Mouse (Mus musculus) midbrain, embryonic 15.5 days (tissue): ENCODE data around the gene Orai3. TPM values are rescaled to one million over a fixed set of nuclear protein-coding genes. Genes with fewer than 3 reads are reported as not detected.
A peak's percentile ranks its signal among the peaks of the same experiment; 100 is the strongest.
"Not testable (repeated sequence)": the region's sequence is repeated elsewhere in the genome, so short reads cannot be mapped to it uniquely, and the experiment has no call there.

ENCODE experiments used
- ATAC-seq: fragments of 200-750 bp; cut with Nextera tagmentation; replicated peaks from 2 replicates; pipeline ENCODE4 v1.8.0; 2017; ENCODE audit warnings: moderate TSS enrichment
- H3K27ac ChIP-seq: fragments of 300-500 bp; sonication (generic); 2 replicates; pipeline ENCODE4 v1.5.1; 2015; ENCODE audit warnings: mild to moderate bottlenecking, inconsistent platforms
- H3K27me3 ChIP-seq: fragments of 300-500 bp; sonication (generic); replicated peaks from 2 replicates; pipeline ENCODE4 v1.6.1; 2015; ENCODE audit warnings: inconsistent platforms
- H3K36me3 ChIP-seq: fragments of 300-500 bp; sonication (generic); replicated peaks from 2 replicates; pipeline ENCODE4 v1.6.1; 2015; ENCODE audit warnings: inconsistent platforms
- H3K4me1 ChIP-seq: fragments of 300-500 bp; sonication (generic); 2 replicates; pipeline ENCODE4 v1.6.1; 2015; ENCODE audit warnings: inconsistent platforms
- H3K4me2 ChIP-seq: fragments of 300-500 bp; sonication (generic); 2 replicates; pipeline ENCODE4 v1.6.1; 2015; ENCODE audit warnings: inconsistent platforms, mild to moderate bottlenecking, moderate library complexity
- H3K4me3 ChIP-seq: fragments of 300-500 bp; sonication (generic); 2 replicates; pipeline ENCODE4 v1.5.1; 2015; ENCODE audit warnings: mild to moderate bottlenecking, inconsistent platforms
- H3K9ac ChIP-seq: fragments of 300-500 bp; sonication (generic); 2 replicates; pipeline ENCODE4 v1.6.1; 2015; ENCODE audit warnings: mild to moderate bottlenecking, inconsistent platforms
- H3K9me3 ChIP-seq: fragments of 300-500 bp; sonication (generic); 2 replicates; pipeline ENCODE4 v1.6.1; 2016; ENCODE audit warnings: inconsistent platforms
- WGBS: fragments of 180-500 bp; shearing (Covaris S2); methylation state at CpG from one replicate; pipeline ENCODE4 v1.1.7; 2015; ENCODE audit warnings: mixed read lengths; 5-methylcytosine and 5-hydroxymethylcytosine counted together
- polyA plus RNA-seq: library from polyadenylated mRNA; unstranded; fragments of >200 nt; fragmentation: Nextera tagmentation; extraction: Ambion mirVana; gene quantifications from 2 replicates; pipeline ENCODE4 v1.2.1, GENCODE M21; 2015

Orai3 gene
- polyA plus RNA-seq, 1 experiment from 2014 or later = 8.1 TPM

DNA sequence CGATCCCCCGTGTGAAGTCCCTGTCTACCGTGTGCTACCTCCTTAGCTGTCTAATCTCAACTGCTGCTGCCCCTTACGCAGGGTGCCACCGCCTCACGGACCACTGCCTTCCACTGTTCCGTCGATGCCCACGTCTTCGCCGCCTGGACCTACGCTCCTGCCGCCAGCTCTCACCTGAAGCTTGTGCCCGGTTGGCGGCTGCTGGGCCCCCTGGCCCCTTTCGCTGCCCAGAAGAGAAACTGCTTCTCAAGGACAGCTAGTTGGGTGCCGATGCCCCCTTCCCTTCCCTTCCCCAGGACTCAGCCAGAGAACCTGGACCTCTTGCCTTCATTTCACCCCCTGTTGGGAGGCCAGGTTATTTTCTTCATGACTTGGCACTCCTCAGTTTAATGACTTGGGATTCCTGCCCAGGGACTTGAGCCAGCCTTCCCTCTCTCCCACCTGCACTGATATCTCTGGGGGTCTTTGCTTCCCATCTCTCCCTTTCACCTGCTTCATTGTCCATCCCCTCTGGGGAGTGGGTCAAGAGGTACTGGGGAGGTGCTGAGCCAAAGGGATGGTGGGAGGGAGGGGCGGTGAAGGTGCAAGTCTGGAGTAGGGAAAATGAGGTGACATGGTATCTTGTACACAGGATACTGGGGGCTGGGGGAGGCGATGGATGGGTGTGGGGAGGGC is 1.8 kb upstream of the Orai3 start:
- no peak overlapping the region for H3K27ac ChIP-seq

DNA sequence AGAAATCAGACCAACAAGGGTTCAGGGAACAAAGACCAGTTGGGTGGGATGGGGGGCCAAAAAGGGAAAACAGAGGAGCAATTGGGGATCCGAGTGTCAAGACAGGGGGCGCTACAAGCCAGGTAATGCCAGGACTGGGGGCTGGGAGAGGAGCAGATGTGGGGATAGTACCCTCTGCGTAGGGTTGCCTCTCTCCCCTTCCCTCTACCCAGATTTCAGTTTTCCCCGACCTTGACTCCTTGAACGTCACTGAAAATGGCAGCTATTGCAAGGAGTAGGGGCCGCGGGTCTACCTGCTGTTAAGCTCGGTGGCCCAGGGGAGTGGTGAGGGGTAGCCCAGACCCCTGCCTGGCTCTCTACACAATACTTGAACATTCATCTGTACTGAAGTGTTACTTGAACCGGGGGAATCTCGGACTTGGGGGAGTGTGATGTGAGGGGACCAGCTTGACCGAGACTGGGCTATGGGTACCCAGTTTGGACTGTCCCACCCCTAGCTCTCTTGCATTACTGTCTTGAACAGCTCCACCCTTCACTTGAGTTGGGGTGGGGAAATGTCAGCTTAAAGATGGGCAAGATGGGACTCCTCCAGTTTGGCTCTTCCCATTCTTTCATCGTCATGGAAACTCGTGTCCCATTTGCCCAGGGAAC is 1.1 kb upstream of the Orai3 start:
- Histone ChIP-seq H3K4me2 (peak overlapping the region; percentile 68; the same call in 1 of the 2 replicates), H3K27me3 (no peaks in the 10 kb centered on the region), H3K9ac (no peak overlapping the region), H3K4me1 (peaks cover 29% of the 10 kb centered on the region), H3K4me3 (peak overlapping the region; percentile 39; the same call in 1 of the 2 replicates), H3K9me3 (no peaks in the 10 kb centered on the region), H3K27ac (peak overlapping the region; percentile 27; the same call in 1 of the 2 replicates), H3K36me3 (peaks cover 44% of the 10 kb centered on the region)
- WGBS = 43% methylated on average over 13 of the region's 13 CpGs
- no peak; the same call in 1 of the 2 replicates for ATAC-seq

More for the DNA sequence above, 1.8 kb upstream of the Orai3 start:
- Histone ChIP-seq H3K27me3 (no peaks in the 10 kb centered on the region), H3K9me3 (no peaks in the 10 kb centered on the region), H3K9ac (no peak overlapping the region), H3K36me3 (peaks cover 48% of the 10 kb centered on the region), H3K4me1 (peaks cover 29% of the 10 kb centered on the region), H3K4me3 (no peak overlapping the region), H3K4me2 (no peak overlapping the region)
- 95% methylated on average over 19 of the region's 19 CpGs for WGBS
- 0 out of 2 replicates have a peak, but pooled peaks have one; percentile 4 for ATAC-seq

DNA sequence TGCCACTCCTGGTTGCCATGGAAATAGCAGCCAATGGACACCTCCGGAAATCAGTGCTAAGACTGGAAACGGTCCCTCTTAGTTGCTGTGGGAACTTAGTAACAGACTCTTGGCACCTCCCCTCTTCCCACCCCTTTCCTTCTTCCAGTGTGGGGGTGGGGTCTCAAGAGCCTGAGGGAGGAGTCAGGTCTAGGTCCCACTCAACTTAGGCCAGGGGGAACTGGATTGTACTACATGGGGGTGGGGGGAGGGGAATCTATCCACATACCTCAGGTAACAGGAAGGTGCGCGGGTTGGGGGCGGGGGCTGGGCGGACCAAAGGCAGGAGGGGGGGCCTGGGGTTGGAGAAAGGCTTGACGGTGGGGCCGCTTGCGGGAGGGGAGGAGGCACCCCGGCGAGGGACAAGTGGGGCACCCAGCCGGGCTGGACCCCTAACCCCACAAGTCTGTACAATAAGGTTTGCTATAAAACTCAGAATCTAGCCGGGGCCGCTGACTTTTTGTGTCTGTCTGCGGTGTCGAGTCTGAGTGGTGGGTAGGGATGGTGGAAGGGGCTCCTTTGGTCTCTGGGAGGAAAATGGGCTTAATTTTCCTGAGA is 520 bp upstream of the Orai3 start:
- Histone ChIP-seq H3K9me3 (no peaks in the 10 kb centered on the region), H3K27me3 (no peaks in the 10 kb centered on the region), H3K36me3 (peaks cover 38% of the 10 kb centered on the region), H3K4me2 (peak overlapping the region; percentile 68), H3K9ac (no peak overlapping the region), H3K4me1 (peaks cover 29% of the 10 kb centered on the region), H3K27ac (peak overlapping the region; percentile 57), H3K4me3 (peak overlapping the region; percentile 39)
- WGBS = 3% methylated on average over 16 of the region's 16 CpGs
- ATAC-seq = peak; percentile 88

DNA sequence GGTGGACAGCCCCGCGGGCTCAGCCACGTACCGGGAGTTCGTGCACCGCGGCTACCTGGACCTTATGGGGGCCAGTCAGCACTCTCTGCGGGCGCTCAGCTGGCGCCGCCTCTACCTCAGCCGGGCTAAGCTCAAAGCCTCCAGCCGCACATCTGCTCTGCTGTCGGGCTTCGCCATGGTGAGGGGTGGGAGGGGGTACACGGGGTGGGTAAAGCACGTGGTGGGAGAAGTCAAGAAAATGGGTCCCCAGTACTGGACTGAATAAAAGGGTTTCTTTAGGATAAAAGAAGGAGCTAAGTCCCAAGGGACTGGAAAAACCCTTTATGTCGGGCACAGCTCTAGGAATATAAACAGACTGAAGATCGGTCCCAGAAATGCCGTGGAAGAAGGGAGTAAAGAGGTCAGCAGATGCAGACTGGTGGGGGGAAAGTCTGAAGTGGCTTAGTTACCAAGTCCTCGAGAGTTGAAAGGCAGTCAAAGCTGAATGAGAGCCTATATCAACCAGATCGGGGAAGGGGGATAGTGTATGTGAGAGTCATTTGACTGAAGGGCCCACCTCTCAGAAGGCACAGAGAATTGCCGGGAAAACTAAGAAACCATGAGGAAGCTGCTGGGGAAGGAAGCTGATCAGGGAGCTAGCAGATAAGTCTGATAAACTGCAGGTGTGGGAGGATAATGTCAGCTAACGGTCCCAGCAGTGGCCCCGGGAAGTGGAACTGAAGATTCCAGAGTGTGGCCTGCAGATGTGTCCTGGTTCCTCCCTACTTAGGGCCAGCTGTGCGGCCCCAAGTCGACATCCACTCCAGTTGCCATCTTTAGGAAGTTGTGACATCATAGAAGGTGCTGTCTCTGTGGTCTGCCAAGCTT is 657 bp downstream of the Orai3 start:
- H3K9me3 ChIP-seq = no peaks in the 10 kb centered on the region
- H3K27ac ChIP-seq = peak overlapping the region; percentile 57
- H3K27me3 ChIP-seq = no peaks in the 10 kb centered on the region
- WGBS = 6% methylated on average over 27 of the region's 27 CpGs
- peak overlapping the region; percentile 68 for H3K4me2 ChIP-seq
- H3K4me1 ChIP-seq = peaks cover 29% of the 10 kb centered on the region
- peak overlapping the region; percentile 39 for H3K4me3 ChIP-seq
- peak overlapping the region; percentile 44 for H3K9ac ChIP-seq
- H3K36me3 ChIP-seq = peaks cover 26% of the 10 kb centered on the region
- peak; percentile 30 for ATAC-seq

DNA sequence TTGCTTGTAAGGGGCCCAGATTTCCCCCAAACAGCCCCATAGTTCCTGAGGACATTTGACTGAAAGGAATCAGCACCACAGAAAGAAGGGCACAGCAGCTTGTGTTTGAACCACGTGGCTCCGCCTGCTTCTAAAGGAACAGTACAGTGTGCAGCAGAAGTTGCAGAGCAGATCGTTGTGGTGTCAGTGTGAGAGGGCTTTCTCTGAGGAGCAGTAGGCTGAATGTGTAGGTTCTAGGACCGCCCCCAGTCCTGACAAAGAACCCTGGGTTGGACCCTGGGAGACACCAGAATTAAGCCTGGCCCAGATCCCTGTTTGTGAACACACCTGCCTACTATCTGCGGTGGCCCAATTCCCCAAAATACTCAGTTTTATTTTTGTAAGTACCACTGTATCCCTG is 1.6 kb downstream of the Orai3 start:
- Histone ChIP-seq H3K27ac (no peak overlapping the region), H3K4me1 (peaks cover 32% of the 10 kb centered on the region), H3K4me3 (no peak overlapping the region), H3K9ac (no peak overlapping the region), H3K9me3 (no peaks in the 10 kb centered on the region), H3K4me2 (no peak overlapping the region), H3K27me3 (no peaks in the 10 kb centered on the region), H3K36me3 (peaks cover 16% of the 10 kb centered on the region; the same call in 1 of the 2 replicates)
- ATAC-seq = no peak
- 75% methylated on average over 5 of the region's 5 CpGs for WGBS

DNA sequence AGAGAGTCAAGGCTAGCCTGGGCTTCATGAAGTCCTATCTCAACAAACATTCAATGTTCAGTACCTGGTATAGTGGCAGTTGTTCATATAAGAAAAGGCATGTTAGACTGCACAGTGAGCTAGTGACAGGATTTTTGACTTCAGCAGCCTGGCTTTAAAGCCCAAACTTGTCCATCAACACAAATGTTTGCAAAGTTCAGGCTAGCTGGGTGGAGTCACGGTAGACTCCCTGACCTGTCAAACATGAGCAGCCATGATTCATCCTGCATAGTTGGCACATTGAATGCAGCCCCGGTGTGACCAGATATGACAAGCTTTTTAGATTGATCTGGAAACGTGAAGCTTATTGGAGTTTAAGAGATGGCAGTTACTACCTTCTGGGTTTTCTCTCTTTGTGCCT is 2.5 kb downstream of the Orai3 start:
- Histone ChIP-seq H3K27me3 (no peaks in the 10 kb centered on the region), H3K4me1 (peaks cover 32% of the 10 kb centered on the region), H3K4me2 (no peak overlapping the region), H3K36me3 (peaks cover 9% of the 10 kb centered on the region; the same call in 1 of the 2 replicates), H3K9ac (no peak overlapping the region), H3K9me3 (no peaks in the 10 kb centered on the region), H3K27ac (no peak overlapping the region), H3K4me3 (no peak overlapping the region)
- no peak for ATAC-seq
- WGBS = 85% methylated on average over 3 of the region's 3 CpGs

DNA sequence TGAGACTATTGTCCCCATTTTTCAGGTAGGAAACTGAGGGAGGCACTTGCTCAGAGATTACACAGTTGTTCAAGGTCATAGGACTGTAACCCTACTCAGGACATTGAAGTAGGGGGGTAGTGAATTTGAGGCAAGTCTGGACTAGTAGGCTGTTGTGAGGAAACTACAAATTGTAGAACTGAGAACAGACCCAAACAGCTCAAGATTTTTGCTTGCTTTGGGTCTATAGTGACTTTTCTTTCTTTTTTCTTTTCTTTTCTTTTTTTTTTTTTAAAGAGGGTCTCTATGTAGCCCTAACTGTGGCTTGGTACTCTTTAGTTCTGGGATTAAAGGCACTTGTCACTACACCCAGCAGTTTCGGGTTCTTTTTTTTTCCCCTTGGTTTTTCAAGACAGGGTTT is 2.9 kb downstream of the Orai3 start:
- no peak for ATAC-seq
- no peaks in the 10 kb centered on the region for H3K9me3 ChIP-seq
- H3K36me3 ChIP-seq = peaks cover 5% of the 10 kb centered on the region; the same call in 1 of the 2 replicates
- no peak overlapping the region for H3K27ac ChIP-seq
- WGBS = 97% methylated on average over 1 of the region's 1 CpGs
- H3K27me3 ChIP-seq = no peaks in the 10 kb centered on the region
- no peak overlapping the region for H3K9ac ChIP-seq
- H3K4me1 ChIP-seq = peaks cover 32% of the 10 kb centered on the region
- H3K4me3 ChIP-seq = no peak overlapping the region
- H3K4me2 ChIP-seq = no peak overlapping the region

DNA sequence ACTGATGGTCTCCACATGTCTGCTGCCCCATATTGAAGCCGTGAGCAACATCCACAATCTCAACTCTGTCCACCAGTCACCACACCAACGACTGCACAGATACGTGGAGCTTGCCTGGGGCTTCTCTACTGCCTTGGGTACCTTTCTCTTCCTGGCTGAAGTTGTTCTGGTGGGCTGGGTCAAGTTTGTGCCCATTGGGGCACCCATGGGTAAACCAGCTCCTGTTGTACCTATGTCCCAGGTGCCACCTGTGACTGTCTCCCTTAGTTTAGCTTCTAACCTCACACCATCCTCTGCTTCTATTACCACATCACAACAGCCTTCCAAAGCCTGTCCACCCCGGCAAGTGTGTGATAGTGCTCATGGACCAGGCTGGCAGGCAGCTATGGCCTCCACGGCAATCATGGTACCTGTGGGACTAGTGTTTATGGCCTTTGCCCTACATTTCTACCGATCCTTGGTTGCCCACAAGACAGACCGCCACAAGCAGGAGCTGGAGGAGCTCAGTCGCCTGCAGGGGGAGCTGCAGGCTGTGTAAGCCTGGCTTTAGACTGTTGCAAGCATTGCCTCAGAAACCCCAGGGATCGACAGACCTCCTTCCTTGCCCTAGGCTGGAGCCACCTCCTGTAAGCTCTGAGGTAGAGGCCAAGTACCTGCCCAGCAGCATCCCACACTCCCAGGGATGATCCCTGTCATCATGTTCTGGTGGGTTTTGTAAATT is 4.2 kb downstream of the Orai3 start:
- Histone ChIP-seq H3K4me2 (no peak overlapping the region), H3K4me1 (peaks cover 36% of the 10 kb centered on the region), H3K27ac (no peak overlapping the region), H3K9ac (no peak overlapping the region), H3K9me3 (no peaks in the 10 kb centered on the region), H3K27me3 (no peaks in the 10 kb centered on the region), H3K4me3 (no peak overlapping the region), H3K36me3 (no peaks in the 10 kb centered on the region)
- ATAC-seq = no peak
- WGBS = 44% methylated on average over 9 of the region's 9 CpGs

DNA sequence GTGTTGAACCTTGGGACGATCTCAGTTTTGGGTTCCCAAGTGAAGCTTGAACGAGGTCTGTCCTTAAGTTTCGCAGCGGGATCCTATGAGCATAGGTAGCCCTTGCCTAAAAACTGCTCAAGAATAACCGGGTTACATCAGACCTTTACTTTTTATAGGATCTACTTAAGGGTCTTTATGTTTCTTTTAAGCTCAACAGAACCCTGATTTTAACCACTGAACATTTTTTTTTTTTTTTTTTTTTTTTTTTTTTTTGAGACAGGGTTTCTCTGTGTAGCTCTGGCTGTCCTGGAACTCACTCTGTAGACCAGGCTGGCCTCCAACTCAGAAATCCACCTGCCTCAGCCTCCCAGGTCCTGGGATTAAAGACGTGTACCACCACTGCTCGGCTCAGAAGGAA is 6.2 kb downstream of the Orai3 start:
- not testable (repeated sequence) for H3K36me3 ChIP-seq, H3K27me3 ChIP-seq, H3K9me3 ChIP-seq, ATAC-seq
- Histone ChIP-seq H3K4me3 (peak overlapping the region; percentile 80), H3K4me2 (peak overlapping the region; percentile 61), H3K9ac (peak overlapping the region; percentile 79), H3K27ac (peak overlapping the region; percentile 98), H3K4me1 (peaks cover 18% of the 10 kb centered on the region)
- 73% methylated on average over 7 of the region's 7 CpGs for WGBS

DNA sequence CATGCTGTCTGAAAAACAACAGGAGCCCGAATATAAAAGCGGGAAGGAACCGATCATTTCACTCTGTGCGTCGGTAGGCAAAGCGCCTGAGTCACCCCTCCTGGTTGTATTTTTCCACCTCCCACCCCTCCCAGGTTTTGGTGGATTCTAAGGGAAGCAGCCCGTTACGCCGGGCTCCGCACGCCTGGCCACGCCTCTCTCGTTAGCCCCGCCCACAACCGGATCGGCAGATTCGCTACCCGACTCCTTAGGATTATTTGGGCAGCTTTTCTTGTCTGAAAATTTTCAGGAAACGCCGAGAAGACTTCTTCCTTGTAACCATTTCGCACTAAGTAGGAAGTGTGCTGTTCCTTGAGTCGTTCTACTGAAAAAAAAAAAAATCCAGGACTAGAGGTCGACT is 6.8 kb downstream of the Orai3 start, which contains the start of gene Setd1a:
Setd1a (plus strand) TSS at position 245 of the 400 bp plus-strand sequence.
- Histone ChIP-seq H3K9me3 (no peaks in the 10 kb centered on the region), H3K36me3 (peaks cover 11% of the 10 kb centered on the region; the same call in 1 of the 2 replicates), H3K27me3 (no peaks in the 10 kb centered on the region), H3K4me1 (peaks cover 14% of the 10 kb centered on the region), H3K4me3 (peak within 1 kb of the TSS; percentile 80), H3K4me2 (peak within 1 kb of the TSS; percentile 61), H3K9ac (peak within 1 kb of the TSS; percentile 79), H3K27ac (peak within 1 kb of the TSS; percentile 98)
- WGBS = under 1% methylated on average over 23 of the region's 23 CpGs
- peak; percentile 81 for ATAC-seq

DNA sequence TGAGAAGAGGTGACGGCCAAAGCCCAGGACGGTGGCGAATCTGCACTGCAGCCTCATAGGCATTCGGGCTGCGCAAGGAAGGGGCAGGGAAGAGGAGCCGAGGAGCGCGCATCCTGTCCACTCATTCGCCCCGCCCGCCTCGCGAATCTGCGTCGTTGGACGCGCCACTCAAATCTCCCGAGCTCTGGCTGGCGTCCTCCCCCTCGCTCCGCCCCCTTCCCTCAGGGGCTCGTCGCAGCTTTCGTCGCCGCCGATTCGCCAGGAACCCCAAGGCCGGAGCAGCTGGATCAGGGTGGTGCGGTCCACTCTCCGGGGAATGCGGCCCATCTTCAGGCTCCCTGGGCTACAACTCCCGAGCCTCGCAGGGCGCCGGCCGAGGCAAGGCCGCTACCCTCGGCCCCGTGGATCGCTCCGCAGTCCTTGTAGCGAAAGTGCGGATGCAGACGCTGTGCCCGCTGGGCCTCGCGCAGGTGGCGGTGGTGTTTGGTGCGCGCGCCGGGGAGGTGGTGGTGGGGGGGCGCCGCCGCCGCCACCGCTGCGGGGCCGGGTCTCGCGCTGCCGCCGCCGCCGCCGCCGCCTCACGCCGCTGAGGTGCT is 7.4 kb downstream of the Orai3 start:
- no peaks in the 10 kb centered on the region for H3K9me3 ChIP-seq
- H3K27me3 ChIP-seq = no peaks in the 10 kb centered on the region
- H3K4me2 ChIP-seq = peak overlapping the region; percentile 61
- H3K27ac ChIP-seq = peak overlapping the region; percentile 98
- under 1% methylated on average over 68 of the region's 70 CpGs for WGBS
- H3K4me3 ChIP-seq = peak overlapping the region; percentile 80
- H3K36me3 ChIP-seq = peaks cover 16% of the 10 kb centered on the region; the same call in 1 of the 2 replicates
- H3K4me1 ChIP-seq = peaks cover 14% of the 10 kb centered on the region
- H3K9ac ChIP-seq = peak overlapping the region; percentile 79
- peak; percentile 94 for ATAC-seq
